Mouse (Mus musculus): Measurements from ENCODE around the gene Ccr10.
"Not testable (repeated sequence)": the region's sequence is repeated elsewhere in the genome, so short reads cannot be mapped to it uniquely, and the experiment has no call there.

Ccr10 gene

GRCm38 (mm10) chr11:101171721-101172433 is 3.4 kb downstream of the Ccr10 start:
- peak; percentile 73 to 81 for DNase-seq (ENCODE audit: low spot score in 2 of 2)

- peak; percentile 96 for DNase-seq (ENCODE audit: low spot score in 2 of 2)
These were observed 4.2 kb downstream of the Ccr10 start, which contains the start of gene Plekhh3 for GRCm38 (mm10) chr11:101170811-101171610. Gene Plekhh3 (minus strand): TSS chr11:101171351.

- peak; percentile 71 to 72 for DNase-seq (ENCODE audit: low spot score in 2 of 2)
These were observed 4.9 kb downstream of the Ccr10 start, which contains the start of gene Cntnap1 for GRCm38 (mm10) chr11:101170354-101170810. Gene Cntnap1 (plus strand): TSS chr11:101170523.

GRCm38 (mm10) chr11:101169301-101170107 is 5.7 kb downstream of the Ccr10 start:
- DNase-seq (ENCODE audit: low spot score in 2 of 2), result no peak

GRCm38 (mm10) chr11:101168301-101168980 is 6.8 kb downstream of the Ccr10 start:
- DNase-seq (ENCODE audit: low spot score in 2 of 2), result peak; percentile 73 to 74

GRCm38 (mm10) chr11:101167963-101168300 is 7.3 kb downstream of the Ccr10 start:
- DNase-seq (ENCODE audit: low spot score in 2 of 2), result no peak

- no peak for DNase-seq (ENCODE audit: low spot score in 2 of 2)
These were observed 7.9 kb downstream of the Ccr10 start for GRCm38 (mm10) chr11:101167211-101167962.

- no peak for DNase-seq (ENCODE audit: low spot score in 2 of 2)
These were observed 8.9 kb downstream of the Ccr10 start for GRCm38 (mm10) chr11:101166357-101166756.

GRCm38 (mm10) chr11:101164677-101165580 is 10.3 kb downstream of the Ccr10 start:
- no peak for DNase-seq (ENCODE audit: low spot score in 2 of 2)

- no peak for DNase-seq (ENCODE audit: low spot score in 2 of 2)
These were observed 10.9 kb downstream of the Ccr10 start for GRCm38 (mm10) chr11:101164351-101164665.

- no peak for DNase-seq (ENCODE audit: low spot score in 2 of 2)
These were observed 11.5 kb downstream of the Ccr10 start for GRCm38 (mm10) chr11:101163476-101164350.

GRCm38 (mm10) chr11:101162772-101163171 is 12.5 kb downstream of the Ccr10 start:
- DNase-seq (ENCODE audit: low spot score in 2 of 2), result peak; percentile 87

GRCm38 (mm10) chr11:101162301-101162700 is 12.9 kb downstream of the Ccr10 start:
- DNase-seq (ENCODE audit: low spot score in 2 of 2), result peak in 1 of 2 experiments; percentile 39

- no peak for DNase-seq (ENCODE audit: low spot score in 2 of 2)
These were observed 13.7 kb downstream of the Ccr10 start for GRCm38 (mm10) chr11:101161551-101161950.

- not testable (repeated sequence) for DNase-seq (ENCODE audit: low spot score in 2 of 2)
These were observed 14.2 kb downstream of the Ccr10 start for GRCm38 (mm10) chr11:101160981-101161505.

GRCm38 (mm10) chr11:101160151-101160550 is 15.1 kb downstream of the Ccr10 start:
- DNase-seq (ENCODE audit: low spot score in 2 of 2), result not testable (repeated sequence)

- DNase-seq (ENCODE audit: low spot score in 2 of 2), result peak; percentile 66 to 67
These were observed 19.4 kb downstream of the Ccr10 start, which contains the start of gene Tubg2 for GRCm38 (mm10) chr11:101155728-101156371. Gene Tubg2 (plus strand): TSS chr11:101155907.

- no peak for DNase-seq (ENCODE audit: low spot score in 2 of 2)
These were observed 20.1 kb downstream of the Ccr10 start for GRCm38 (mm10) chr11:101155151-101155550.
